Mouse (Mus musculus) ES-E14 (cell line): ENCODE measurements at regions not wholly inside any gene's neighbourhood (a gene's known extent, or its start where the extent isn't known, plus 50 kb on each side); places are given as distances from the start of the nearest gene placed in this dataset.

Experiments
- CHD2 ChIP-seq: IDR thresholded peaks from 2 replicates; pipeline ENCODE4 v1.6.1; 2014; ENCODE audit warnings: mild to moderate bottlenecking, low read depth, low read length, inconsistent platforms
- HCFC1 ChIP-seq: IDR thresholded peaks from 2 replicates; pipeline ENCODE4 v1.6.1; 2012; ENCODE audit warnings: low read length, inconsistent platforms, borderline replicate concordance; ENCODE audit not compliant: insufficient read depth
- ZC3H11A ChIP-seq: IDR thresholded peaks from 2 replicates; pipeline ENCODE4 v1.6.1; 2012; ENCODE audit warnings: low read depth, mild to moderate bottlenecking, inconsistent platforms, low read length, borderline replicate concordance

DNA sequence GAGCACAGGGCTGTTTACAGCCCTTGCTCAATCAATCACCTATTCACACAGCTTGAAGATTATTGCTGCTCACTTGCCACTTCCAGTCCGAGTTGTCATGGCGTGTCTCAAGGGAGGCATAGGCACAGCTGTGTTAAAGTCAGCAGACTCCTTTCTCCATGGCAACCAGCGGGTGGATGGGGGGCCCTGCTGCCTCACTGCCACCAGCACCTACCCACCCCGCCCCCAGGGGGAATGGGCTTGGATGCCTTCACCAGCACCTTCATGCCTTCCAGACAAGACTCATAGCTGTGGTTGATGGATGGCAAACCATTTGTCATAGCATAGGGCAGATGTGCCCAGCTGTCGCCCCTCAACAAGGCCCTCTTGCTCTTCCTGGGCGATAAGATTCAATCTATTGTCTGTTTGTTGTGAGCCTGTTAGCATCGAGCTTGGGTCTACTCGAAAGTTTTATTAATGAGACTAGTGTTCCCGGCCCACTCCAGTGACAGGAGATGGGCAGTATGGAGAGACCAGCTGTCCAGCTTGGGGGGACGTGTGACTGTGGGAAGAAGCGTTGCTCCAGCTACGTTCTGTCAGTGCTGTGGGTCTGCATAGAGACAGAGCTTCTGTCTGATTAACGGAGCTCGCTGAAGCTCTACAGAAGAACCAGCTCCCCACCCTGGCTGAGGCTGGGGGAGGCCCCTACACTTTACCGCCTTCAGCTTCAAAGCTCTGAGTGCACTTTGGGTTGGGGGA lies 475.7 kb upstream of the Kcnab2 start:
- TF ChIP-seq ZC3H11A (no peak), HCFC1 (no peak), CHD2 (no peak)
